Mouse (Mus musculus): ENCODE results near the gene Cep112. TPM values are rescaled to one million over a fixed set of nuclear protein-coding genes. Genes with fewer than 3 reads are reported as not detected.

The Cep112 gene
- polyA plus RNA-seq, 1 experiment = 0.34 TPM

- WGBS = 87% methylated on average over 2 of the region's 2 CpGs
- Histone ChIP-seq H3K4me3 (ENCODE audit: insufficient read depth, low read depth, low read length) (no peak overlapping the region), H3K27me3 (replicated peaks; ENCODE audit: control insufficient read depth, insufficient read depth, low read length) (no peaks in the 10 kb centered on the region), H3K27ac (ENCODE audit: insufficient read depth, low read depth, low read length) (no peak overlapping the region), H3K4me1 (ENCODE audit: control insufficient read depth, insufficient read depth, low read length) (no peaks in the 10 kb centered on the region), H3K36me3 (ENCODE audit: control insufficient read depth, insufficient read depth, low read length) (no peaks in the 10 kb centered on the region)
- TF ChIP-seq POLR2A (IDR thresholded peaks at IDR 0.05; ENCODE audit: low read depth, low read length) = no peak
- no peak for TF ChIP-seq CTCF (conservative IDR thresholded peaks at IDR 0.05; ENCODE audit: insufficient read depth, insufficient read length, low read depth, low read length)
- DNase-seq = no peak
Measured at GRCm38 (mm10) chr11:108637780-108638179, 212.8 kb downstream of the Cep112 start.

- 62% methylated on average over 2 of the region's 2 CpGs for WGBS
- DNase-seq = no peak
- H3K4me1 ChIP-seq (ENCODE audit: control insufficient read depth, insufficient read depth, low read length) = no peaks in the 10 kb centered on the region
- no peak for TF ChIP-seq CTCF (conservative IDR thresholded peaks at IDR 0.05; ENCODE audit: insufficient read depth, insufficient read length, low read depth, low read length)
- no peak for TF ChIP-seq POLR2A (IDR thresholded peaks at IDR 0.05; ENCODE audit: low read depth, low read length)
- H3K4me3 ChIP-seq (ENCODE audit: insufficient read depth, low read depth, low read length) = no peak overlapping the region
- no peaks in the 10 kb centered on the region for H3K27me3 ChIP-seq (replicated peaks; ENCODE audit: control insufficient read depth, insufficient read depth, low read length)
- H3K36me3 ChIP-seq (ENCODE audit: control insufficient read depth, insufficient read depth, low read length) = no peaks in the 10 kb centered on the region
- H3K27ac ChIP-seq (ENCODE audit: insufficient read depth, low read depth, low read length) = no peak overlapping the region
Measured at GRCm38 (mm10) chr11:108655574-108655973, 230.6 kb downstream of the Cep112 start.

- no peak overlapping the region for H3K4me3 ChIP-seq (ENCODE audit: insufficient read depth, low read depth, low read length)
- TF ChIP-seq POLR2A (IDR thresholded peaks at IDR 0.05; ENCODE audit: low read depth, low read length) (no peak), CTCF (conservative IDR thresholded peaks at IDR 0.05; ENCODE audit: insufficient read depth, insufficient read length, low read depth, low read length) (no peak)
- H3K27me3 ChIP-seq (replicated peaks; ENCODE audit: control insufficient read depth, insufficient read depth, low read length) = no peaks in the 10 kb centered on the region
- WGBS = 97% methylated on average over 3 of the region's 3 CpGs
- H3K4me1 ChIP-seq (ENCODE audit: control insufficient read depth, insufficient read depth, low read length) = no peaks in the 10 kb centered on the region
- H3K36me3 ChIP-seq (ENCODE audit: control insufficient read depth, insufficient read depth, low read length) = no peaks in the 10 kb centered on the region
- no peak overlapping the region for H3K27ac ChIP-seq (ENCODE audit: insufficient read depth, low read depth, low read length)
- no peak for DNase-seq
Measured at GRCm38 (mm10) chr11:108682014-108682413, 257.0 kb downstream of the Cep112 start.

GRCm38 (mm10) chr11:108696563-108696962 lies 271.6 kb downstream of the Cep112 start:
- no peak overlapping the region for H3K27ac ChIP-seq (ENCODE audit: insufficient read depth, low read depth, low read length)
- no peaks in the 10 kb centered on the region for H3K36me3 ChIP-seq (ENCODE audit: control insufficient read depth, insufficient read depth, low read length)
- no peaks in the 10 kb centered on the region for H3K27me3 ChIP-seq (replicated peaks; ENCODE audit: control insufficient read depth, insufficient read depth, low read length)
- no peak overlapping the region for H3K4me3 ChIP-seq (ENCODE audit: insufficient read depth, low read depth, low read length)
- 76% methylated on average over 4 of the region's 4 CpGs for WGBS
- no peak for DNase-seq
- no peaks in the 10 kb centered on the region for H3K4me1 ChIP-seq (ENCODE audit: control insufficient read depth, insufficient read depth, low read length)
- TF ChIP-seq CTCF (conservative IDR thresholded peaks at IDR 0.05; ENCODE audit: insufficient read depth, insufficient read length, low read depth, low read length) = no peak
- no peak for TF ChIP-seq POLR2A (IDR thresholded peaks at IDR 0.05; ENCODE audit: low read depth, low read length)

- H3K27me3 ChIP-seq (replicated peaks; ENCODE audit: control insufficient read depth, insufficient read depth, low read length) = no peaks in the 10 kb centered on the region
- no peaks in the 10 kb centered on the region for H3K36me3 ChIP-seq (ENCODE audit: control insufficient read depth, insufficient read depth, low read length)
- WGBS = 31% methylated on average over 7 of the region's 7 CpGs
- H3K27ac ChIP-seq (ENCODE audit: insufficient read depth, low read depth, low read length) = no peak overlapping the region
- DNase-seq = peak; percentile 92
- TF ChIP-seq POLR2A (IDR thresholded peaks at IDR 0.05; ENCODE audit: low read depth, low read length) = no peak
- TF ChIP-seq CTCF (conservative IDR thresholded peaks at IDR 0.05; ENCODE audit: insufficient read depth, insufficient read length, low read depth, low read length) = 0 out of 2 replicates have a peak, but pooled peaks have one; percentile 4
- H3K4me3 ChIP-seq (ENCODE audit: insufficient read depth, low read depth, low read length) = no peak overlapping the region
- H3K4me1 ChIP-seq (ENCODE audit: control insufficient read depth, insufficient read depth, low read length) = peaks cover 4% of the 10 kb centered on the region; the same call in 1 of the 2 replicates
Measured at GRCm38 (mm10) chr11:108752301-108752700, 327.3 kb downstream of the Cep112 start.

GRCm38 (mm10) chr11:108752765-108753164 lies 327.8 kb downstream of the Cep112 start:
- peaks cover 4% of the 10 kb centered on the region; the same call in 1 of the 2 replicates for H3K4me1 ChIP-seq (ENCODE audit: control insufficient read depth, insufficient read depth, low read length)

GRCm38 (mm10) chr11:108753361-108754240 lies 328.6 kb downstream of the Cep112 start:
- no peak for TF ChIP-seq POLR2A (IDR thresholded peaks at IDR 0.05; ENCODE audit: low read depth, low read length)
- no peak for TF ChIP-seq CTCF (conservative IDR thresholded peaks at IDR 0.05; ENCODE audit: insufficient read depth, insufficient read length, low read depth, low read length)
- no peak for DNase-seq

More at GRCm38 (mm10) chr11:108752765-108753164, 327.8 kb downstream of the Cep112 start:
- Histone ChIP-seq H3K27ac (ENCODE audit: insufficient read depth, low read depth, low read length) (no peak overlapping the region), H3K36me3 (ENCODE audit: control insufficient read depth, insufficient read depth, low read length) (no peaks in the 10 kb centered on the region), H3K4me3 (ENCODE audit: insufficient read depth, low read depth, low read length) (no peak overlapping the region), H3K27me3 (replicated peaks; ENCODE audit: control insufficient read depth, insufficient read depth, low read length) (no peaks in the 10 kb centered on the region)
- 79% methylated on average over 2 of the region's 2 CpGs for WGBS
- DNase-seq = no peak
- TF ChIP-seq CTCF (conservative IDR thresholded peaks at IDR 0.05; ENCODE audit: insufficient read depth, insufficient read length, low read depth, low read length) (no peak), POLR2A (IDR thresholded peaks at IDR 0.05; ENCODE audit: low read depth, low read length) (no peak)

More at GRCm38 (mm10) chr11:108753361-108754240, 328.6 kb downstream of the Cep112 start:
- no peak overlapping the region for H3K4me3 ChIP-seq (ENCODE audit: insufficient read depth, low read depth, low read length)
- H3K36me3 ChIP-seq (ENCODE audit: control insufficient read depth, insufficient read depth, low read length) = no peaks in the 10 kb centered on the region
- 55% methylated on average over 7 of the region's 7 CpGs for WGBS
- no peak overlapping the region for H3K27ac ChIP-seq (ENCODE audit: insufficient read depth, low read depth, low read length)
- peaks cover 4% of the 10 kb centered on the region; the same call in 1 of the 2 replicates for H3K4me1 ChIP-seq (ENCODE audit: control insufficient read depth, insufficient read depth, low read length)
- H3K27me3 ChIP-seq (replicated peaks; ENCODE audit: control insufficient read depth, insufficient read depth, low read length) = no peaks in the 10 kb centered on the region

Measured in kidney, adult 2 months (tissue).